Mouse (Mus musculus) neutrophil, adult 65 days (primary cell): ENCODE results near the gene Btbd35f9. TPM values are rescaled to one million over a fixed set of nuclear protein-coding genes. Genes with fewer than 3 reads are reported as not detected.

Experiments
- total RNA-seq: library from RNA; stranded (reverse); gene quantifications from 2 replicates; pipeline ENCODE4 v1.2.4, GENCODE M21; 2023

The Btbd35f9 gene
- not detected in 2 replicates for total RNA-seq

GRCm38 (mm10) chrX:34161399-34161798 lies at the start of gene Btbd35f9:
Gene Btbd35f9 (minus strand): TSS chrX:34161499.

Other genes starting within 250 kb of the Btbd35f9 start
- not detected in 2 replicates for gene Btbd35f6, start 205.0 kb downstream of the Btbd35f9 start, total RNA-seq
- not detected in 2 replicates for gene Gm21870, start 174.7 kb downstream of the Btbd35f9 start, total RNA-seq
- gene Spin2g, start 77.2 kb upstream of the Btbd35f9 start, total RNA-seq = not detected in 2 replicates